Mouse (Mus musculus): ENCODE data around the gene Tekt4. TPM values are rescaled to one million over a fixed set of nuclear protein-coding genes. Genes with fewer than 3 reads are reported as not detected.

The Tekt4 gene
- polyA plus RNA-seq, 1 experiment, result 341 TPM

DNA sequence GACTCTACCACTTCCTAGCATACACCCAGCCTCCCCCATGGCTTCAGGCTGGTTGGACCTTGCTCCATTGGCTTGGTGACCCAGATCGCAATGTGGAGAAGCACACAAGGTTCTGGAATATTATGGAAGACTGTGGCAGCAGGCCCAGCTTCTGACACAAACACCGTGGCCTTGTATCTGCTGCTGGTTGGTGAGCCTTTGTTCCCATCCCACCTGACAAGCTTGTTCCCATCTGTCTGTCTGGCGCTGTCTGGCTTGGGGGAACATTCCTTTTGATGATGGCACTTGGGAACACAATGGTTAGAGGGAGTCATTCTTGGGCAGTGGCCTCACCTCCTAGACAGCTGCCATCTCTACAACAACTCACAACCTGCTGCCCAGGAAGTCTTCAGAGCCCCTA lies 33.4 kb upstream of the Tekt4 start:
- H3K27ac ChIP-seq (ENCODE audit: control insufficient read depth, insufficient read depth, low read depth, low read length), result no peak overlapping the region
- no peaks in the 10 kb centered on the region for H3K36me3 ChIP-seq (ENCODE audit: control insufficient read depth, insufficient read depth, low read length)
- H3K4me1 ChIP-seq (ENCODE audit: control insufficient read depth, insufficient read depth, low read length), result peaks cover 9% of the 10 kb centered on the region
- TF ChIP-seq CTCF (IDR thresholded peaks at IDR 0.05; ENCODE audit: control insufficient read depth, insufficient read depth, insufficient replicate concordance, low read depth, low read length) (no peak), POLR2A (IDR thresholded peaks at IDR 0.05; ENCODE audit: control insufficient read depth, low read depth, low read length) (no peak)
- H3K27me3 ChIP-seq (ENCODE audit: control insufficient read depth, insufficient read depth, low read length), result no peaks in the 10 kb centered on the region
- H3K4me3 ChIP-seq (ENCODE audit: control insufficient read depth, low read depth, low read length), result no peak overlapping the region

DNA sequence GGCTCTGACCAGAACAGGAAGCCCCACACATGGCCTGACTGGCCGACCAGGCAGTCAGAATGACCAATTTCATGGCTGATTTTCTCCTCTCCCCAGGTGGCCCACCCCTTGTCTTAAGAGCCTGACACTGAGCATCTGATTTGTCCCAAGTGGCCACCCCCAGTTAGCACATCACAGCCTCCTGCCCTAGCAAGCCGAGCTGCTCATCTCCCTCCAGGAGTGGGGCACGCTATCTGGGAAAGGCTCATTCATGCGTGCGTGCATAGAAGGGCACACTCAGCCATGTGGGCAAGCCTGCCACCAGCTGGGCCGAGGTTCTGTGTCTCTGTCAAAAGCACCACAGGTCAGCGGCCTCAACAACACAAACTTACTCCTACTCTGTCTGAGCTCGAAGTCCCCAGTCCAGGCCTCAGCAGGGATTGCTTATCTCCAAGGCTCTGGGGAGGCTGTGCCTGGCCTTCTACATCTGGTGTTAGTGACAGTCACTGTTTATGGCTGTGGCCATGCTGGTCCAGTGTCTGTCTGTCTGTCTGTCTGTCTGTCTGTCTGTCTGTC lies 29.8 kb upstream of the Tekt4 start:
- Histone ChIP-seq H3K27ac (ENCODE audit: control insufficient read depth, insufficient read depth, low read depth, low read length) (no peak overlapping the region), H3K36me3 (ENCODE audit: control insufficient read depth, insufficient read depth, low read length) (no peaks in the 10 kb centered on the region), H3K4me1 (ENCODE audit: control insufficient read depth, insufficient read depth, low read length) (no peaks in the 10 kb centered on the region; the same call in 1 of the 2 replicates), H3K4me3 (ENCODE audit: control insufficient read depth, low read depth, low read length) (no peak overlapping the region), H3K27me3 (ENCODE audit: control insufficient read depth, insufficient read depth, low read length) (no peaks in the 10 kb centered on the region)
- TF ChIP-seq CTCF (IDR thresholded peaks at IDR 0.05; ENCODE audit: control insufficient read depth, insufficient read depth, insufficient replicate concordance, low read depth, low read length) (no peak), POLR2A (IDR thresholded peaks at IDR 0.05; ENCODE audit: control insufficient read depth, low read depth, low read length) (no peak)

GRCm38 (mm10) chr17:25425996-25426395 lies 28.4 kb upstream of the Tekt4 start:
- TF ChIP-seq POLR2A (IDR thresholded peaks at IDR 0.05; ENCODE audit: control insufficient read depth, low read depth, low read length), result no peak
- no peak for TF ChIP-seq CTCF (IDR thresholded peaks at IDR 0.05; ENCODE audit: control insufficient read depth, insufficient read depth, insufficient replicate concordance, low read depth, low read length)
- no peaks in the 10 kb centered on the region for H3K36me3 ChIP-seq (ENCODE audit: control insufficient read depth, insufficient read depth, low read length)
- H3K4me1 ChIP-seq (ENCODE audit: control insufficient read depth, insufficient read depth, low read length), result no peaks in the 10 kb centered on the region; the same call in 1 of the 2 replicates
- no peak overlapping the region for H3K4me3 ChIP-seq (ENCODE audit: control insufficient read depth, low read depth, low read length)
- no peak overlapping the region for H3K27ac ChIP-seq (ENCODE audit: control insufficient read depth, insufficient read depth, low read depth, low read length)
- H3K27me3 ChIP-seq (ENCODE audit: control insufficient read depth, insufficient read depth, low read length), result no peaks in the 10 kb centered on the region

GRCm38 (mm10) chr17:25427441-25427840 lies 27.0 kb upstream of the Tekt4 start:
- Histone ChIP-seq H3K27ac (ENCODE audit: control insufficient read depth, insufficient read depth, low read depth, low read length) (no peak overlapping the region), H3K36me3 (ENCODE audit: control insufficient read depth, insufficient read depth, low read length) (no peaks in the 10 kb centered on the region), H3K4me1 (ENCODE audit: control insufficient read depth, insufficient read depth, low read length) (peaks cover 7% of the 10 kb centered on the region), H3K27me3 (ENCODE audit: control insufficient read depth, insufficient read depth, low read length) (no peaks in the 10 kb centered on the region), H3K4me3 (ENCODE audit: control insufficient read depth, low read depth, low read length) (no peak overlapping the region)
- no peak for TF ChIP-seq POLR2A (IDR thresholded peaks at IDR 0.05; ENCODE audit: control insufficient read depth, low read depth, low read length)
- TF ChIP-seq CTCF (IDR thresholded peaks at IDR 0.05; ENCODE audit: control insufficient read depth, insufficient read depth, insufficient replicate concordance, low read depth, low read length), result no peak

DNA sequence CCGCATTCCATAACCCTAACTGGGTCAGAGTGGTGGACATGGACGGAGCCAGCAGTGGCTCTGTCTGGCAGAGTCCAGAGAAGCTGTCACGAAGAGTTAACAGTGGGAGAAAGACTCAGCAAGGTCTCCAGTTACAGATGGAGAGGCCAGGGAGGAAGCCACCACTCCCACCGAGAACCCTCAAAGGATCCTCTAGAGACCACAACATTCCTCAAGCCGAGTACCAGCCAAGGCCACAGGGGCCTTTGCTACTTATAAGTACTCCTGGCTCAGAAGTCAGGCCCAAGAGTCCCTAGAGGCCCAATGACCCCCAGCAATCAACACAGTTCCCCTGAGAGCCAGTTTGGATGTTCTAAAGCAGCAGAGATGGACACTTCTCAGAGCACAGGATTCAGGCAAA lies 25.2 kb upstream of the Tekt4 start:
- H3K4me1 ChIP-seq (ENCODE audit: control insufficient read depth, insufficient read depth, low read length), result peaks cover 13% of the 10 kb centered on the region
- H3K27ac ChIP-seq (ENCODE audit: control insufficient read depth, insufficient read depth, low read depth, low read length), result no peak overlapping the region
- H3K27me3 ChIP-seq (ENCODE audit: control insufficient read depth, insufficient read depth, low read length), result no peaks in the 10 kb centered on the region
- no peak overlapping the region for H3K4me3 ChIP-seq (ENCODE audit: control insufficient read depth, low read depth, low read length)
- no peaks in the 10 kb centered on the region for H3K36me3 ChIP-seq (ENCODE audit: control insufficient read depth, insufficient read depth, low read length)
- no peak for TF ChIP-seq POLR2A (IDR thresholded peaks at IDR 0.05; ENCODE audit: control insufficient read depth, low read depth, low read length)
- TF ChIP-seq CTCF (IDR thresholded peaks at IDR 0.05; ENCODE audit: control insufficient read depth, insufficient read depth, insufficient replicate concordance, low read depth, low read length), result no peak

DNA sequence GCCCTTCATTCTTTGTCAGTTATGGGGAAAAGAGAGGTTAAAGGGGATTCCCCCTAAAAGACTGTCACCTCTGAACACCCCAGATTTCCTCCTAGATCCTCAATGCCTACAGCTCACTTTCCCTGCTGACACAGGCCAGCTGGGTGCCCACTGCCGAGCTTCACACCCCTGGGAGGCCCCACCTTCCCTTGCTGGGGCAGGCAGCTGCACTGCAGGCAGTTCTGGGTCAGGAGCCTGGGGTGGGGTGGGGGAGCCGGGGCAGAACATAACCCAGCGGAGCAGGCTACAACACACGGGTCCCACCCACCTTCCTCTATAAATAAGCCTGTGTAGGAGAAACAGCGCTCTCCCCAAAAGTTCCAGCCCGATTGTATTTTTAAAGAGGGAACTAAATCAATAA lies 24.5 kb upstream of the Tekt4 start:
- Histone ChIP-seq H3K27me3 (ENCODE audit: control insufficient read depth, insufficient read depth, low read length) (no peaks in the 10 kb centered on the region), H3K27ac (ENCODE audit: control insufficient read depth, insufficient read depth, low read depth, low read length) (no peak overlapping the region), H3K4me1 (ENCODE audit: control insufficient read depth, insufficient read depth, low read length) (peaks cover 19% of the 10 kb centered on the region), H3K4me3 (ENCODE audit: control insufficient read depth, low read depth, low read length) (no peak overlapping the region), H3K36me3 (ENCODE audit: control insufficient read depth, insufficient read depth, low read length) (no peaks in the 10 kb centered on the region)
- TF ChIP-seq CTCF (IDR thresholded peaks at IDR 0.05; ENCODE audit: control insufficient read depth, insufficient read depth, insufficient replicate concordance, low read depth, low read length) (no peak), POLR2A (IDR thresholded peaks at IDR 0.05; ENCODE audit: control insufficient read depth, low read depth, low read length) (no peak)

DNA sequence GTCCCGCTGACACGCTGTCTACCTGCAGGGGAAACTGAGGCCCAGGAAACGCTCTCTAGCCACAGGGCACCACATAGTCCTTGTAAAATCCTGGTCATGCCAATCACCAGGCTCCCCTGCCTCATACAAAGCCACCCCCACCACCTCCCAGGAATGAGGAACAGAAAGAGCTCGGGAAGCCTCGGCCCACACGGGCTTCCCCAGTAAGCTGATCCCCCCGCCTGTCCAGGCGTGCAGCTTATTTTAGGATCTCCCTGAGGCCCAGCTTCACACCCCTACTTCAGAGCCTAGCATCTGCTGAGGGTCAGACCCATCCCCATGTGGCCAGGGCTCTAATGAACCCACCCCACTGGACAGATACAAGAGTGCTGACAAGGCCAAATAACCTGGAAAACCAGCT lies 23.9 kb upstream of the Tekt4 start:
- peaks cover 19% of the 10 kb centered on the region for H3K4me1 ChIP-seq (ENCODE audit: control insufficient read depth, insufficient read depth, low read length)
- no peaks in the 10 kb centered on the region for H3K36me3 ChIP-seq (ENCODE audit: control insufficient read depth, insufficient read depth, low read length)
- H3K27me3 ChIP-seq (ENCODE audit: control insufficient read depth, insufficient read depth, low read length), result no peaks in the 10 kb centered on the region
- H3K4me3 ChIP-seq (ENCODE audit: control insufficient read depth, low read depth, low read length), result no peak overlapping the region
- H3K27ac ChIP-seq (ENCODE audit: control insufficient read depth, insufficient read depth, low read depth, low read length), result no peak overlapping the region
- no peak for TF ChIP-seq POLR2A (IDR thresholded peaks at IDR 0.05; ENCODE audit: control insufficient read depth, low read depth, low read length)
- no peak for TF ChIP-seq CTCF (IDR thresholded peaks at IDR 0.05; ENCODE audit: control insufficient read depth, insufficient read depth, insufficient replicate concordance, low read depth, low read length)

Data from testis, adult 2 months (tissue).